Mouse (Mus musculus): ENCODE measurements around the gene Rhox11. TPM values are rescaled to one million over a fixed set of nuclear protein-coding genes. Genes with fewer than 3 reads are reported as not detected.
"Not testable (repeated sequence)": the region's sequence is repeated elsewhere in the genome, so short reads cannot be mapped to it uniquely, and the experiment has no call there.

The Rhox11 gene
- polyA plus RNA-seq (2012; rRNA removed), result not detected in 2 replicates

DNA sequence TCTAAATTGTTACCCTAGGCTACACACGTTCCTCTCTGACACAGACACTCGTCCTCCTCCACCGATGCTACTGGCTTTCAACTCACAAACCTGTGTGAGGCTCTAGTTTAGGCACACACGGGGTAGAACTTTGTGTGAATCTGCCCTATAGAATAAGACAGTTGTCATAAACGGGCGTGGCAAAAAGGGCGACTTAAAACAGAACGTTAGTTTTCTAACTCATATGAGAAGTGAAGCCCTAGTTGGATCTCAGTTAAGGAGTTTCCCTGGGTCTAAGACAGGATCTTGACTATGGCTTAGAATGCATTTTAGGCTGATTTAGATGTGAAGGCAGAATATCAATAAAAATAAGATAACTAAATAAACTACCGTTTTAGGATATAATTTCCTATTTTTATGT is at the start of gene Rhox11:
Rhox11 (minus strand) TSS at position 101 of the 400 bp plus-strand sequence.
- Histone ChIP-seq H3K27me3 (ENCODE audit: control insufficient read depth, insufficient read depth, low read length) (no peaks in the 10 kb centered on the region), H3K4me3 (ENCODE audit: control insufficient read depth, insufficient read depth, low read length) (no peak within 1 kb of the TSS), H3K36me3 (ENCODE audit: control insufficient read depth, insufficient read depth, low read length) (no peaks in the 10 kb centered on the region), H3K27ac (ENCODE audit: control insufficient read depth, insufficient read depth, low read length) (no peak within 1 kb of the TSS), H3K4me1 (replicated peaks; ENCODE audit: control insufficient read depth, insufficient read depth, low read length) (no peaks in the 10 kb centered on the region)
- TF ChIP-seq POLR2A (IDR thresholded peaks at IDR 0.05; ENCODE audit: control insufficient read depth, extremely low read depth, insufficient read depth, low read length, poor library complexity), result no peak
- TF ChIP-seq CTCF (IDR thresholded peaks at IDR 0.05; ENCODE audit: borderline replicate concordance, control insufficient read depth, extremely low read depth, insufficient read depth, low read length, poor library complexity), result no peak
- 87% methylated on average over 9 of the region's 9 CpGs for WGBS
- DNase-seq, result no peak

DNA sequence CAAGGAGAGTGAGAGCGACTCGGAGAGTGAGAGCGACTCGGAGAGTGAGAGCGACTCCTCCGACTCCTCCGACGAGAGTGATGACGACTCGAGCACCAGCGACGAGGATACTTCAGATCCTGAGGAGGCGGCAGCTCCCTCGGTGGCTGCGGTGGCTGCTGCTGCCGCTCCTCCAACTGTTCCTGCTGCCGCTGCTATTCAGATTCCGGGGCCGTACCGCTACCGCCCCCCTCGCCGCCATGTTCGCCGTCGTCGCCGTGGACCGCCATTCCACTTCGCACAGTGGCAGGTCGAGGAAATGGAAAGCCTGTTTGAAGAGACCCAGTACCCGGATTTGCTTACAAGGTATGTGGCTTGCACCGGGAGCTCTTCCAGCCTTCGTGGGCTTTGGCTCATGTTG is 36.5 kb upstream of the Rhox11 start:
- H3K27me3 ChIP-seq (ENCODE audit: control insufficient read depth, insufficient read depth, low read length), result no peaks in the 10 kb centered on the region
- no peaks in the 10 kb centered on the region for H3K4me1 ChIP-seq (replicated peaks; ENCODE audit: control insufficient read depth, insufficient read depth, low read length)
- no peaks in the 10 kb centered on the region for H3K36me3 ChIP-seq (ENCODE audit: control insufficient read depth, insufficient read depth, low read length)
- no peak for TF ChIP-seq CTCF (IDR thresholded peaks at IDR 0.05; ENCODE audit: borderline replicate concordance, control insufficient read depth, extremely low read depth, insufficient read depth, low read length, poor library complexity)
- TF ChIP-seq POLR2A (IDR thresholded peaks at IDR 0.05; ENCODE audit: control insufficient read depth, extremely low read depth, insufficient read depth, low read length, poor library complexity), result no peak
- no peak overlapping the region for H3K27ac ChIP-seq (ENCODE audit: control insufficient read depth, insufficient read depth, low read length)
- no peak for DNase-seq
- whole genome bisulfite sequencing, result 89% methylated on average over 26 of the region's 34 CpGs
- H3K4me3 ChIP-seq (ENCODE audit: control insufficient read depth, insufficient read depth, low read length), result no peak overlapping the region

DNA sequence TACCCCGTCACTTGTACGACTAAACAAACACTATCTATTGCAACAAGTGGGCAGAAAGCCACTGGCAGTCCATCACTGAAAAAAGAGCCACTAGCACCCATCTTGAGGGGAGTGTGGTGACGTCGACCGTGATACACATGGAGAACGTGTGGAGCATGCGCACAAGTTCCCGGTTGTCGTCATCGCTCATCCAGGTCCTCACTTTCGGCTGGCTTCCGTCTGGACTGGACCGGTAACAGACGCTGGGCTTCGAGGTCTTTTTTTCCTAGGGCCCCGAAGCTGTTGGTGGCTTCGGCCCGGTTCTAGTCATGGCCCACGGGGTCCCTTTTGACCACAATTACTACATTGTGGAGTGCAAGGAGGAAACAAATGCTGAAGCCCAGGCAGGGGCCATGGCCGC is 36.0 kb upstream of the Rhox11 start, which contains the start of gene Rhox13:
Rhox13 (plus strand) TSS at position 238 of the 400 bp plus-strand sequence.
- DNase-seq, result no peak

DNA sequence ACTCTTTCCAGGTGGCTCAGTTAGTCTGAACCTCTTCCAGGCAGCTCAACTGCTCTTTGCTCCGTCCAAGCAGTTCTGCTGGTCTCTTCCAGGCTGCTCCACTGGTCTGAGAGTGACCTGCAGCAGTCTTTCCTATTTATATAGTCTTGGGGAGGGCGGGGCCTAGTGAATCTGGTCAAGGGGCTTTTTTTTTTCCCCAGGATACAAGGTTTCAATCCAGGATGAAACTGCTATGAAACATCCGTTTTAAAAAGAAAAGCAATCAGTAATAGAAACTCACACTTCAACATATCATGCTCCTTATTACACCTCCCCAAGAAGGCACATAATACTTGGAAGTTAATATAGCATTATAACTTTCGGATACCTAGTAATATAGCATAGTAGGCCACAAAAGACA is 25.9 kb upstream of the Rhox11 start, which contains the start of gene Rhox12:
Rhox12 (minus strand) TSS at position 101 of the 400 bp plus-strand sequence.
- H3K4me3 ChIP-seq (ENCODE audit: control insufficient read depth, insufficient read depth, low read length), result no peak within 1 kb of the TSS
- H3K27ac ChIP-seq (ENCODE audit: control insufficient read depth, insufficient read depth, low read length), result no peak within 1 kb of the TSS
- H3K36me3 ChIP-seq (ENCODE audit: control insufficient read depth, insufficient read depth, low read length), result no peaks in the 10 kb centered on the region
- TF ChIP-seq CTCF (IDR thresholded peaks at IDR 0.05; ENCODE audit: borderline replicate concordance, control insufficient read depth, extremely low read depth, insufficient read depth, low read length, poor library complexity) (no peak), POLR2A (IDR thresholded peaks at IDR 0.05; ENCODE audit: control insufficient read depth, extremely low read depth, insufficient read depth, low read length, poor library complexity) (no peak)
- no peaks in the 10 kb centered on the region for H3K27me3 ChIP-seq (ENCODE audit: control insufficient read depth, insufficient read depth, low read length)
- H3K4me1 ChIP-seq (replicated peaks; ENCODE audit: control insufficient read depth, insufficient read depth, low read length), result no peaks in the 10 kb centered on the region
- DNase-seq, result no peak
- WGBS, result 74% methylated on average over 4 of the region's 4 CpGs

More for the DNA sequence above, 36.0 kb upstream of the Rhox11 start, which contains the start of gene Rhox13:
- TF ChIP-seq CTCF (IDR thresholded peaks at IDR 0.05; ENCODE audit: borderline replicate concordance, control insufficient read depth, extremely low read depth, insufficient read depth, low read length, poor library complexity), result no peak
- no peak for TF ChIP-seq POLR2A (IDR thresholded peaks at IDR 0.05; ENCODE audit: control insufficient read depth, extremely low read depth, insufficient read depth, low read length, poor library complexity)
- WGBS, result 97% methylated on average over 20 of the region's 20 CpGs
- Histone ChIP-seq H3K4me3 (ENCODE audit: control insufficient read depth, insufficient read depth, low read length) (no peak within 1 kb of the TSS), H3K27ac (ENCODE audit: control insufficient read depth, insufficient read depth, low read length) (no peak within 1 kb of the TSS), H3K27me3 (ENCODE audit: control insufficient read depth, insufficient read depth, low read length) (no peaks in the 10 kb centered on the region), H3K36me3 (ENCODE audit: control insufficient read depth, insufficient read depth, low read length) (no peaks in the 10 kb centered on the region), H3K4me1 (replicated peaks; ENCODE audit: control insufficient read depth, insufficient read depth, low read length) (no peaks in the 10 kb centered on the region)

DNA sequence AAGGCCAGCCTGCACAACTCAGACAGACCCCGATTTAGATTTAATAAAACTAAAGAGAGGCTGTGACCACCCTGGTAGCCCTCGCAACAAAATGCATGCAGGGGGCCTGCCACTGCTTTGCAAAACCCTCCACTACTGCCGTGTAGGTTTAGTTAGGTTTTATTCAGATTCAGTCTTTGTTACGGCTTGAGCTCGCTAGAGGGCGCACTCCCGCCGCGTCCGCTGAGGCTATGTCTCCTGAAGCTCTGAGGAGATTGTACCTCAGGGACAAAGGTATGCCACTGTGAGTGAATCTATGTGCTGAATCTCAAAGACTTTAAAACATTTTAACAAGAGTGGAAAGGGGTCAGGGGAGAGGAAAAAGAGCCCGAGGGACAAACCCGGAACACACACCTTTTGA is 715 bp downstream of the Rhox11 start:
- Histone ChIP-seq H3K4me1 (replicated peaks; ENCODE audit: control insufficient read depth, insufficient read depth, low read length) (no peaks in the 10 kb centered on the region), H3K27ac (ENCODE audit: control insufficient read depth, insufficient read depth, low read length) (no peak overlapping the region), H3K36me3 (ENCODE audit: control insufficient read depth, insufficient read depth, low read length) (no peaks in the 10 kb centered on the region), H3K4me3 (ENCODE audit: control insufficient read depth, insufficient read depth, low read length) (no peak overlapping the region), H3K27me3 (ENCODE audit: control insufficient read depth, insufficient read depth, low read length) (no peaks in the 10 kb centered on the region)
- DNase-seq, result peak; percentile 16
- WGBS, result 13% methylated on average over 12 of the region's 12 CpGs
- TF ChIP-seq CTCF (IDR thresholded peaks at IDR 0.05; ENCODE audit: borderline replicate concordance, control insufficient read depth, extremely low read depth, insufficient read depth, low read length, poor library complexity) (peak; percentile 34; the same call in 1 of the 2 replicates), POLR2A (IDR thresholded peaks at IDR 0.05; ENCODE audit: control insufficient read depth, extremely low read depth, insufficient read depth, low read length, poor library complexity) (no peak)

DNA sequence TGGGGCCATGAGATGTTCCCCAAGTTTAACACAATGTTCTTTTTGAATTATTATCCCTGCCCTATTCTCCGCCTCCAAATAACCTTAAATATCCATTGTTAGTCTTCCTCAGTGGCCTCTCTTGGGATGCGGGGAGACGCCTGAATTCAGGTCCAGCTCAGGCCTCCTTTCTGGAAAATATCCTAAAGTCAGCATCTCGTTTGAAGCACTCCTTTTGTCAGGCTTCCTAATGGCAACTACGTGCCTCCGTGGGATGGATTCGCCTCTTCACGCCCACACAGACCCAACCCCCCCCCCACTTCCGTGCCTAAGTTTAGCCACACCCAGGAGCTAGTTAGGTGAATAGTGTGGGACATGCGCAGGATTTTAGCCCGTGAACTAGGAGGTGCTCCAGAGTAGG is 18.8 kb downstream of the Rhox11 start, which contains the start of gene Rhox10:
Rhox10 (plus strand) TSS at position 301 of the 400 bp plus-strand sequence.
- Histone ChIP-seq H3K4me3 (ENCODE audit: control insufficient read depth, insufficient read depth, low read length) (no peak within 1 kb of the TSS), H3K27ac (ENCODE audit: control insufficient read depth, insufficient read depth, low read length) (no peak within 1 kb of the TSS), H3K27me3 (ENCODE audit: control insufficient read depth, insufficient read depth, low read length) (no peaks in the 10 kb centered on the region), H3K36me3 (ENCODE audit: control insufficient read depth, insufficient read depth, low read length) (no peaks in the 10 kb centered on the region), H3K4me1 (replicated peaks; ENCODE audit: control insufficient read depth, insufficient read depth, low read length) (no peaks in the 10 kb centered on the region)
- WGBS, result 91% methylated on average over 11 of the region's 11 CpGs
- DNase-seq, result no peak
- no peak for TF ChIP-seq POLR2A (IDR thresholded peaks at IDR 0.05; ENCODE audit: control insufficient read depth, extremely low read depth, insufficient read depth, low read length, poor library complexity)
- TF ChIP-seq CTCF (IDR thresholded peaks at IDR 0.05; ENCODE audit: borderline replicate concordance, control insufficient read depth, extremely low read depth, insufficient read depth, low read length, poor library complexity), result no peak

DNA sequence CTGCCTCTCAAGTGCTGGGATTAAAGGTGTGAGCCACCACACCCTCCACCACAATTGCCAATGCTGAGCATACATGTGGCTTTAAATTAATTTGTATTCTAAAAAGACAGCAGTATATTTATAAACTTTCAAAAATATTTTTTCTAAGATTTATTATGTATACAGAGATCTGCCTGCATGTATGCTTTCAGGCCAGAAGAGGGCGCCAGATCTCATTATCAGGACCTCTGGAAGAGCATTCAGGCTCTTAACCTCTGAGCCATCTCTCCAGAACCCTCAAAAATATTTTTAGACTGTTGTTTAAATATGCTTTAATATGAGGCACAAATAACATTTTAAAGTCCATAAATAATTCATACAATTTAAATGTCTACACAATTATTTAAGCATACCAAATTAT is 23.4 kb downstream of the Rhox11 start:
- H3K36me3 ChIP-seq (ENCODE audit: control insufficient read depth, insufficient read depth, low read length), result no peaks in the 10 kb centered on the region
- WGBS, result 0% methylated on average over 1 of the region's 1 CpGs
- no peaks in the 10 kb centered on the region for H3K27me3 ChIP-seq (ENCODE audit: control insufficient read depth, insufficient read depth, low read length)
- no peaks in the 10 kb centered on the region for H3K4me1 ChIP-seq (replicated peaks; ENCODE audit: control insufficient read depth, insufficient read depth, low read length)
- H3K27ac ChIP-seq (ENCODE audit: control insufficient read depth, insufficient read depth, low read length), result no peak overlapping the region
- no peak for DNase-seq
- no peak overlapping the region for H3K4me3 ChIP-seq (ENCODE audit: control insufficient read depth, insufficient read depth, low read length)
- TF ChIP-seq CTCF (IDR thresholded peaks at IDR 0.05; ENCODE audit: borderline replicate concordance, control insufficient read depth, extremely low read depth, insufficient read depth, low read length, poor library complexity), result no peak
- TF ChIP-seq POLR2A (IDR thresholded peaks at IDR 0.05; ENCODE audit: control insufficient read depth, extremely low read depth, insufficient read depth, low read length, poor library complexity), result no peak

DNA sequence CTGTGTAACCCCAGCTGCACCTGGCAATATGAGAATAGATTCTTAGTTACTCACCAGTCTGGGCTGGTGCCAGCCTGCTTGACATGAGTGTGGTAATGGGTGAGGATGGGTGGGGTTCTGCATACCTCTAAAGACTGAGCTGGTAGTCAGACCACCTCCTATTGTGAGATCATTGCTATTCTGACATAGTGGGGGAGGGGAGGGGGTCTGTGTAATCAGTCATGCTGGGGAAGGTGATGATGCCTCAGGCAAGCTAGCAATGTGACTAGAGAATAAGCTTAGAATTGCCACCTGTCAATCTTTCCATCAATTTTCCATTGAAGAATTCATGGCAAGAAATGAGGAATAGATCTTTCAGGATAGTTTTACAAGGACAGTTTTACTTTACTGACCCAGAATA is 41.9 kb downstream of the Rhox11 start, which contains the start of gene Btg1-ps2:
Btg1-ps2 (minus strand) TSS at position 101 of the 400 bp plus-strand sequence.
- not testable (repeated sequence) for DNase-seq; H3K36me3 ChIP-seq (ENCODE audit: control insufficient read depth, insufficient read depth, low read length); H3K27ac ChIP-seq (ENCODE audit: control insufficient read depth, insufficient read depth, low read length); H3K4me3 ChIP-seq (ENCODE audit: control insufficient read depth, insufficient read depth, low read length); H3K4me1 ChIP-seq (replicated peaks; ENCODE audit: control insufficient read depth, insufficient read depth, low read length); H3K27me3 ChIP-seq (ENCODE audit: control insufficient read depth, insufficient read depth, low read length)
